Mouse (Mus musculus) E14TG2a.4 (cell line): ENCODE results near the gene Fam187b.

ENCODE experiments used
- H3K27me3 ChIP-seq: 2 replicates; pipeline ENCODE4 v1.6.1; 2014; ENCODE audit warnings: low read length, control low read depth; ENCODE audit not compliant: insufficient read depth
- H3K36me3 ChIP-seq: 2 replicates; pipeline ENCODE4 v1.6.1; 2014; ENCODE audit warnings: low read length, control low read depth; ENCODE audit not compliant: insufficient read depth
- H3K4me1 ChIP-seq: replicated peaks from 2 replicates; pipeline ENCODE4 v1.6.1; 2014; ENCODE audit warnings: low read depth, low read length, control low read depth
- H3K4me3 ChIP-seq: replicated peaks from 2 replicates; pipeline ENCODE4 v1.5.1; 2014; ENCODE audit warnings: mild to moderate bottlenecking, low read length
- H3K9me3 ChIP-seq: 2 replicates; pipeline ENCODE4 v1.6.1; 2014; ENCODE audit warnings: low read length, control low read depth
- CTCF ChIP-seq: conservative IDR thresholded peaks from 2 replicates; pipeline ENCODE4 v1.5.1; 2014; ENCODE audit warnings: low read length
- NANOG ChIP-seq: IDR thresholded peaks from 2 replicates; pipeline ENCODE4 v1.6.1; 2014; ENCODE audit warnings: borderline replicate concordance, low read length, mixed read lengths
- POU5F1 ChIP-seq: IDR thresholded peaks from 2 replicates; pipeline ENCODE4 v1.6.1; 2014; ENCODE audit warnings: low read length, borderline replicate concordance

Gene Fam187b

GRCm38 (mm10) chr7:30988519-30989162, 15.1 kb downstream of the Fam187b start:
- Histone ChIP-seq H3K4me1 (no peaks in the 10 kb centered on the region), H3K9me3 (no peaks in the 10 kb centered on the region), H3K36me3 (no peaks in the 10 kb centered on the region), H3K4me3 (no peak overlapping the region), H3K27me3 (peaks cover 9% of the 10 kb centered on the region; the same call in 1 of the 2 replicates)
- no peak for TF ChIP-seq POU5F1
- no peak for TF ChIP-seq NANOG
- TF ChIP-seq CTCF = no peak

- no peaks in the 10 kb centered on the region for H3K36me3 ChIP-seq
- TF ChIP-seq CTCF = no peak
- no peak for TF ChIP-seq NANOG
- no peak for TF ChIP-seq POU5F1
- peaks cover 9% of the 10 kb centered on the region; the same call in 1 of the 2 replicates for H3K27me3 ChIP-seq
- H3K4me3 ChIP-seq = no peak overlapping the region
- no peaks in the 10 kb centered on the region for H3K4me1 ChIP-seq
- H3K9me3 ChIP-seq = 0 out of 2 replicates have a peak, but pooled peaks cover 4% of the 10 kb centered on the region
Observed at GRCm38 (mm10) chr7:30992148-30992547, 18.6 kb downstream of the Fam187b start.

- no peaks in the 10 kb centered on the region for H3K36me3 ChIP-seq
- H3K4me3 ChIP-seq = no peak overlapping the region
- no peak for TF ChIP-seq NANOG
- TF ChIP-seq POU5F1 = no peak
- H3K9me3 ChIP-seq = 0 out of 2 replicates have a peak, but pooled peaks cover 4% of the 10 kb centered on the region
- H3K27me3 ChIP-seq = peaks cover 8% of the 10 kb centered on the region; the same call in 1 of the 2 replicates
- no peaks in the 10 kb centered on the region for H3K4me1 ChIP-seq
Observed at GRCm38 (mm10) chr7:30993986-30994385, 20.4 kb downstream of the Fam187b start.

GRCm38 (mm10) chr7:30996491-30996890, 22.9 kb downstream of the Fam187b start:
- Histone ChIP-seq H3K9me3 (0 out of 2 replicates have a peak, but pooled peaks cover 4% of the 10 kb centered on the region), H3K4me1 (no peaks in the 10 kb centered on the region), H3K4me3 (no peak overlapping the region), H3K27me3 (peaks cover 4% of the 10 kb centered on the region; the same call in 1 of the 2 replicates), H3K36me3 (no peaks in the 10 kb centered on the region)
- peak; percentile 80 for TF ChIP-seq CTCF
- no peak for TF ChIP-seq POU5F1
- no peak for TF ChIP-seq NANOG

DNA sequence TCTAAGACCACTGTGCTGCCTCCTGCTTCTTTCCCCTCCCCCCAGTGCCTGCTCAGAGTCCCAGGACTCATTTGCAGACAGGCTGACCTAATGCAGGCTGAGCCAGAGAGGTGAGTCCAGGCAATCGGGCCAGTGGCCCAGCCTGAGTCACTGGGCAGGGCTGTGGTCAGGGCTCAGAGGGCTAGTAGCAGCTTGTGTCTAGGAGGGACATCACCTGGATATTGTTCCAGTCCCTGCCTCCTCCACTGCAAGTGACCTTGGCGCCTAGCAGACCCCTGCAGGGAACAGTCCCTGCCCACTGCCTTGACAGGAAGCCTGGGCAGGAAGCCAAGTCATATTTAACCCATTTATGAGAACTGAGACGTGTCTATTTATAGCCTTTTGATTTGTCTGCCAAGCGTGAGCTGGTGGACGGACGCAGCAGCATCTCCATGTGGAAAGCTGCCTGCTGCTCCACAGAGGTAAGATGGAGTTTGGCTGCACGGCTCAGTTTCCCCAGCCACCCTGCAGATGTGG, 27.0 kb downstream of the Fam187b start:
- H3K36me3 ChIP-seq = no peaks in the 10 kb centered on the region
- no peak overlapping the region for H3K4me3 ChIP-seq
- peaks cover 3% of the 10 kb centered on the region; the same call in 1 of the 2 replicates for H3K4me1 ChIP-seq
- 0 out of 2 replicates have a peak, but pooled peaks cover 11% of the 10 kb centered on the region for H3K9me3 ChIP-seq
- TF ChIP-seq CTCF (no peak), NANOG (no peak), POU5F1 (no peak)
- 0 out of 2 replicates have a peak, but pooled peaks cover 3% of the 10 kb centered on the region for H3K27me3 ChIP-seq

GRCm38 (mm10) chr7:31002650-31003049, 29.1 kb downstream of the Fam187b start:
- no peaks in the 10 kb centered on the region for H3K36me3 ChIP-seq
- H3K4me1 ChIP-seq = peaks cover 3% of the 10 kb centered on the region; the same call in 1 of the 2 replicates
- no peak overlapping the region for H3K4me3 ChIP-seq
- TF ChIP-seq NANOG = no peak
- TF ChIP-seq CTCF = no peak
- no peak for TF ChIP-seq POU5F1
- H3K9me3 ChIP-seq = peaks cover 15% of the 10 kb centered on the region; the same call in 1 of the 2 replicates
- H3K27me3 ChIP-seq = 0 out of 2 replicates have a peak, but pooled peaks cover 8% of the 10 kb centered on the region

DNA sequence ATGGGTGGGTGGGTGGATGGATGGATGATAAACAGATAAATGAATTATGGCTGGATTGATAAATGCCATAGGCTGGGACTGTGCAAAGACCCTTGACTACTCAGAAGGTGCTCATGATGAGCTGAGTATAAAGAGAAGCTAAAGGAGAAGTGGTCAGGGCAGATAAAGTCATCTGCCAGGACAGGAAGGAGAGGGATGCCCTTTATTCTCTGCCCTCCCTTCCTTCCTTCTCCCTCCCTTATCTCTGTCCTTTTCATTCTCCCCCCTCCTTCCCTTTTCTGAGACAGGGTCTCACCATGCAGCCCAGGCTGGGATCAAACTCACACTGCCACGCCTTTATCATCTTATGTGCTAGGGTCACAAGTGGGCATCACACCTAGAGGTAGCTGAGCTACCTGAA, 34.2 kb downstream of the Fam187b start:
- Histone ChIP-seq H3K36me3 (no peaks in the 10 kb centered on the region), H3K9me3 (peaks cover 15% of the 10 kb centered on the region; the same call in 1 of the 2 replicates), H3K27me3 (0 out of 2 replicates have a peak, but pooled peaks cover 4% of the 10 kb centered on the region), H3K4me1 (no peaks in the 10 kb centered on the region), H3K4me3 (no peak overlapping the region)
- TF ChIP-seq POU5F1 = no peak
- no peak for TF ChIP-seq CTCF
- no peak for TF ChIP-seq NANOG

GRCm38 (mm10) chr7:31008175-31008574, 34.6 kb downstream of the Fam187b start:
- Histone ChIP-seq H3K36me3 (no peaks in the 10 kb centered on the region), H3K4me3 (no peak overlapping the region), H3K27me3 (0 out of 2 replicates have a peak, but pooled peaks cover 4% of the 10 kb centered on the region), H3K4me1 (no peaks in the 10 kb centered on the region), H3K9me3 (peaks cover 15% of the 10 kb centered on the region; the same call in 1 of the 2 replicates)
- TF ChIP-seq POU5F1 = no peak
- TF ChIP-seq NANOG = no peak
- TF ChIP-seq CTCF = no peak
